Mouse (Mus musculus) hindbrain, embryonic 11.5 days (tissue): ENCODE results near the gene Spon1. TPM values are rescaled to one million over a fixed set of nuclear protein-coding genes. Genes with fewer than 3 reads are reported as not detected.

ENCODE experiments used
- ATAC-seq: fragments of 200-750 bp; cut with Nextera tagmentation; 2 replicates; pipeline ENCODE4 v1.8.0; 2017; ENCODE audit warnings: mild to moderate bottlenecking, moderate TSS enrichment, moderate library complexity; ENCODE audit not compliant: low FRiP score
- DNase-seq: peaks from one replicate; pipeline ENCODE4 v3.0.0-alpha.2; 2015; ENCODE audit warnings: low spot score
- H3K27ac ChIP-seq: fragments of 300-500 bp; sonication (generic); 2 replicates; pipeline ENCODE4 v1.5.1; 2014; ENCODE audit warnings: mild to moderate bottlenecking, low read depth, low read length
- H3K27me3 ChIP-seq: fragments of 300-500 bp; sonication (generic); 2 replicates; pipeline ENCODE4 v1.6.1; 2014; ENCODE audit warnings: mild to moderate bottlenecking, low read length, moderate library complexity, mixed read lengths; ENCODE audit not compliant: control insufficient read depth, insufficient read depth
- H3K36me3 ChIP-seq: fragments of 300-500 bp; sonication (generic); 2 replicates; pipeline ENCODE4 v1.6.1; 2014; ENCODE audit warnings: mild to moderate bottlenecking, low read length, moderate library complexity, mixed read lengths; ENCODE audit not compliant: control insufficient read depth, insufficient read depth
- H3K4me1 ChIP-seq: fragments of 300-500 bp; sonication (generic); replicated peaks from 2 replicates; pipeline ENCODE4 v1.6.1; 2014; ENCODE audit warnings: low read length, mixed read lengths; ENCODE audit not compliant: control insufficient read depth, insufficient read depth
- H3K4me2 ChIP-seq: fragments of 300-500 bp; sonication (generic); replicated peaks from 2 replicates; pipeline ENCODE4 v1.6.1; 2014; ENCODE audit warnings: mild to moderate bottlenecking, low read depth, low read length
- H3K4me3 ChIP-seq: fragments of 300-500 bp; sonication (generic); 2 replicates; pipeline ENCODE4 v1.5.1; 2014; ENCODE audit warnings: low read depth, low read length
- H3K9ac ChIP-seq: fragments of 300-500 bp; sonication (generic); 2 replicates; pipeline ENCODE4 v1.6.1; 2014; ENCODE audit warnings: low read depth, low read length
- H3K9me3 ChIP-seq: fragments of 300-500 bp; sonication (generic); 2 replicates; pipeline ENCODE4 v1.6.1; 2016; ENCODE audit warnings: low read length; ENCODE audit not compliant: control insufficient read depth
- WGBS: fragments of 180-500 bp; shearing (Covaris S2); extraction: QIAGEN DNeasy Blood & Tissue Kit; methylation state at CpG from one replicate; pipeline ENCODE4 v1.1.7; 2014; 5-methylcytosine and 5-hydroxymethylcytosine counted together
- polyA plus RNA-seq: library from polyadenylated mRNA; unstranded; fragments of >200 nt; fragmentation: Nextera tagmentation; extraction: Ambion mirVana; gene quantifications from 2 replicates; pipeline ENCODE4 v1.2.1, GENCODE M21; 2014

Gene Spon1
- polyA plus RNA-seq, 1 experiment from 2014 or later: 72.3 TPM

- ATAC-seq (no peak), DNase-seq (no peak)
- H3K4me1 ChIP-seq: no peaks in the 10 kb centered on the region
- no peaks in the 10 kb centered on the region for H3K36me3 ChIP-seq
- 39% methylated on average over 12 of the region's 12 CpGs for WGBS
- no peak overlapping the region for H3K4me2 ChIP-seq
- H3K4me3 ChIP-seq: no peak overlapping the region
- H3K27me3 ChIP-seq: no peaks in the 10 kb centered on the region
- H3K9me3 ChIP-seq: no peaks in the 10 kb centered on the region
- H3K9ac ChIP-seq: no peak overlapping the region
- no peak overlapping the region for H3K27ac ChIP-seq
These were observed 143.5 kb downstream of the Spon1 start for GRCm38 (mm10) chr7:113909161-113909825.

- Histone ChIP-seq H3K27me3 (no peaks in the 10 kb centered on the region), H3K4me3 (no peak overlapping the region), H3K9me3 (no peaks in the 10 kb centered on the region), H3K4me2 (no peak overlapping the region), H3K4me1 (no peaks in the 10 kb centered on the region), H3K9ac (no peak overlapping the region), H3K27ac (no peak overlapping the region), H3K36me3 (no peaks in the 10 kb centered on the region)
- DNase-seq: no peak
- no peak for ATAC-seq
- 86% methylated on average over 7 of the region's 7 CpGs for WGBS
These were observed 145.1 kb downstream of the Spon1 start for GRCm38 (mm10) chr7:113910856-113911255.

- no peaks in the 10 kb centered on the region for H3K36me3 ChIP-seq
- 83% methylated on average over 4 of the region's 4 CpGs for WGBS
- no peak for ATAC-seq
These were observed 150.1 kb downstream of the Spon1 start for GRCm38 (mm10) chr7:113915936-113916335.

GRCm38 (mm10) chr7:113918916-113919315 lies 153.1 kb downstream of the Spon1 start:
- H3K27me3 ChIP-seq: no peaks in the 10 kb centered on the region
- no peaks in the 10 kb centered on the region for H3K36me3 ChIP-seq
- H3K9ac ChIP-seq: no peak overlapping the region
- DNase-seq: no peak
- H3K4me1 ChIP-seq: no peaks in the 10 kb centered on the region
- H3K9me3 ChIP-seq: no peaks in the 10 kb centered on the region
- no peak overlapping the region for H3K4me2 ChIP-seq
- H3K27ac ChIP-seq: no peak overlapping the region
- no peak overlapping the region for H3K4me3 ChIP-seq
- 87% methylated on average over 3 of the region's 3 CpGs for WGBS
- ATAC-seq: no peak

More at GRCm38 (mm10) chr7:113915936-113916335, 150.1 kb downstream of the Spon1 start:
- H3K9ac ChIP-seq: no peak overlapping the region
- no peak overlapping the region for H3K27ac ChIP-seq
- no peak overlapping the region for H3K4me3 ChIP-seq
- H3K4me2 ChIP-seq: no peak overlapping the region
- H3K27me3 ChIP-seq: no peaks in the 10 kb centered on the region
- H3K4me1 ChIP-seq: no peaks in the 10 kb centered on the region
- H3K9me3 ChIP-seq: no peaks in the 10 kb centered on the region
- no peak for DNase-seq

GRCm38 (mm10) chr7:113919505-113919904 lies 153.7 kb downstream of the Spon1 start:
- H3K4me2 ChIP-seq: no peak overlapping the region
- no peak overlapping the region for H3K4me3 ChIP-seq
- H3K27ac ChIP-seq: no peak overlapping the region
- H3K9me3 ChIP-seq: no peaks in the 10 kb centered on the region
- no peaks in the 10 kb centered on the region for H3K4me1 ChIP-seq
- ATAC-seq (no peak), DNase-seq (no peak)
- H3K27me3 ChIP-seq: no peaks in the 10 kb centered on the region
- no peaks in the 10 kb centered on the region for H3K36me3 ChIP-seq
- 79% methylated on average over 4 of the region's 4 CpGs for WGBS
- no peak overlapping the region for H3K9ac ChIP-seq

- H3K4me1 ChIP-seq: no peaks in the 10 kb centered on the region
- no peak overlapping the region for H3K27ac ChIP-seq
- H3K9me3 ChIP-seq: no peaks in the 10 kb centered on the region
- no peak for DNase-seq
- no peak overlapping the region for H3K4me2 ChIP-seq
- no peak for ATAC-seq
- H3K36me3 ChIP-seq: no peaks in the 10 kb centered on the region
- no peak overlapping the region for H3K4me3 ChIP-seq
- WGBS: 79% methylated on average over 2 of the region's 2 CpGs
- H3K27me3 ChIP-seq: no peaks in the 10 kb centered on the region
- no peak overlapping the region for H3K9ac ChIP-seq
These were observed 154.3 kb downstream of the Spon1 start for GRCm38 (mm10) chr7:113920056-113920455.

GRCm38 (mm10) chr7:113924561-113924960 lies 158.8 kb downstream of the Spon1 start:
- DNase-seq (no peak), ATAC-seq (no peak)
- Histone ChIP-seq H3K27me3 (no peaks in the 10 kb centered on the region), H3K27ac (no peak overlapping the region), H3K4me3 (no peak overlapping the region), H3K36me3 (no peaks in the 10 kb centered on the region), H3K4me1 (no peaks in the 10 kb centered on the region), H3K9ac (no peak overlapping the region), H3K9me3 (no peaks in the 10 kb centered on the region), H3K4me2 (no peak overlapping the region)
- 73% methylated on average over 6 of the region's 6 CpGs for WGBS

GRCm38 (mm10) chr7:113950888-113951287 lies 185.1 kb downstream of the Spon1 start:
- Histone ChIP-seq H3K4me1 (no peaks in the 10 kb centered on the region), H3K27ac (no peak overlapping the region), H3K9ac (no peak overlapping the region), H3K36me3 (no peaks in the 10 kb centered on the region), H3K27me3 (no peaks in the 10 kb centered on the region), H3K4me3 (no peak overlapping the region), H3K4me2 (no peak overlapping the region), H3K9me3 (no peaks in the 10 kb centered on the region)
- no peak for ATAC-seq
- no peak for DNase-seq
- 83% methylated on average over 7 of the region's 7 CpGs for WGBS

GRCm38 (mm10) chr7:113955431-113955830 lies 189.6 kb downstream of the Spon1 start:
- Histone ChIP-seq H3K27me3 (no peaks in the 10 kb centered on the region), H3K9me3 (no peaks in the 10 kb centered on the region), H3K4me3 (no peak overlapping the region), H3K4me1 (no peaks in the 10 kb centered on the region), H3K4me2 (no peak overlapping the region), H3K9ac (no peak overlapping the region), H3K36me3 (no peaks in the 10 kb centered on the region), H3K27ac (no peak overlapping the region)
- DNase-seq: no peak
- no peak for ATAC-seq
- WGBS: 83% methylated on average over 2 of the region's 2 CpGs
